Mouse (Mus musculus) testis, adult 2 months (tissue): ENCODE data around the gene Hoxd12. TPM values are rescaled to one million over a fixed set of nuclear protein-coding genes. Genes with fewer than 3 reads are reported as not detected.

ENCODE experiments used
- H3K27ac ChIP-seq: fragments of 200-500 bp; 2 replicates; pipeline ENCODE4 v1.5.1; 2012; ENCODE audit warnings: low read depth, low read length; ENCODE audit not compliant: control insufficient read depth, insufficient read depth
- H3K27me3 ChIP-seq: fragments of 200-500 bp; 2 replicates; pipeline ENCODE4 v1.6.1; 2012; ENCODE audit warnings: mild to moderate bottlenecking, low read length, moderate library complexity; ENCODE audit not compliant: control insufficient read depth, insufficient read depth
- H3K36me3 ChIP-seq: fragments of 200-500 bp; 2 replicates; pipeline ENCODE4 v1.6.1; 2012; ENCODE audit warnings: mild to moderate bottlenecking, low read length; ENCODE audit not compliant: control insufficient read depth, insufficient read depth
- H3K4me1 ChIP-seq: fragments of 200-500 bp; 2 replicates; pipeline ENCODE4 v1.6.1; 2012; ENCODE audit warnings: low read length; ENCODE audit not compliant: control insufficient read depth, insufficient read depth
- H3K4me3 ChIP-seq: fragments of 200-500 bp; 2 replicates; pipeline ENCODE4 v1.5.1; 2012; ENCODE audit warnings: low read depth, mild to moderate bottlenecking, low read length, moderate library complexity, mixed read lengths; ENCODE audit not compliant: control insufficient read depth
- CTCF ChIP-seq: fragments of 200-500 bp; IDR thresholded peaks from 2 replicates; pipeline ENCODE4 v1.5.1; 2012; ENCODE audit warnings: low read depth, mild to moderate bottlenecking, inconsistent platforms, low read length, moderate library complexity; ENCODE audit not compliant: control insufficient read depth, insufficient read depth, insufficient replicate concordance
- POLR2A ChIP-seq: fragments of 200-500 bp; IDR thresholded peaks from 2 replicates; pipeline ENCODE4 v1.6.1; 2012; ENCODE audit warnings: low read depth, mild to moderate bottlenecking, inconsistent platforms, low read length, moderate library complexity; ENCODE audit not compliant: control insufficient read depth
- polyA plus RNA-seq: library from polyadenylated mRNA; depleted of rRNA; stranded (reverse); fragments of >200 nt; gene quantifications from 2 replicates; pipeline ENCODE4 v1.2.3, GENCODE M21; 2012

The Hoxd12 gene
- polyA plus RNA-seq, 1 experiment: not detected

- no peak overlapping the region for H3K4me3 ChIP-seq
- H3K4me1 ChIP-seq: peaks cover 18% of the 10 kb centered on the region
- H3K36me3 ChIP-seq: no peaks in the 10 kb centered on the region
- TF ChIP-seq POLR2A: no peak
- TF ChIP-seq CTCF: no peak
- peaks cover 14% of the 10 kb centered on the region for H3K27me3 ChIP-seq
- H3K27ac ChIP-seq: no peak overlapping the region
These were observed 4.8 kb downstream of the Hoxd12 start for GRCm38 (mm10) chr2:74679596-74679971.

- TF ChIP-seq CTCF: no peak
- TF ChIP-seq POLR2A: no peak
- Histone ChIP-seq H3K4me3 (no peak overlapping the region), H3K27ac (no peak overlapping the region), H3K36me3 (no peaks in the 10 kb centered on the region), H3K27me3 (peaks cover 14% of the 10 kb centered on the region), H3K4me1 (peaks cover 18% of the 10 kb centered on the region)
These were observed 5.2 kb downstream of the Hoxd12 start for GRCm38 (mm10) chr2:74679980-74680379.

GRCm38 (mm10) chr2:74680561-74681398 is 6.0 kb downstream of the Hoxd12 start:
- Histone ChIP-seq H3K27ac (no peak overlapping the region), H3K27me3 (peaks cover 13% of the 10 kb centered on the region), H3K36me3 (no peaks in the 10 kb centered on the region), H3K4me3 (no peak overlapping the region), H3K4me1 (peaks cover 13% of the 10 kb centered on the region)
- no peak for TF ChIP-seq POLR2A
- no peak for TF ChIP-seq CTCF

- peaks cover 14% of the 10 kb centered on the region for H3K4me1 ChIP-seq
- peak overlapping the region; percentile 45 for H3K4me3 ChIP-seq
- no peaks in the 10 kb centered on the region for H3K36me3 ChIP-seq
- peaks cover 13% of the 10 kb centered on the region for H3K27me3 ChIP-seq
- no peak for TF ChIP-seq CTCF
- no peak for TF ChIP-seq POLR2A
- no peak overlapping the region for H3K27ac ChIP-seq
These were observed 7.0 kb downstream of the Hoxd12 start for GRCm38 (mm10) chr2:74681594-74682531.

- Histone ChIP-seq H3K27ac (no peak overlapping the region), H3K36me3 (no peaks in the 10 kb centered on the region), H3K27me3 (peaks cover 13% of the 10 kb centered on the region), H3K4me1 (peaks cover 15% of the 10 kb centered on the region), H3K4me3 (no peak overlapping the region; the same call in 1 of the 2 replicates)
- no peak for TF ChIP-seq POLR2A
These were observed 8.0 kb downstream of the Hoxd12 start for GRCm38 (mm10) chr2:74682796-74683195.

- Histone ChIP-seq H3K36me3 (no peaks in the 10 kb centered on the region), H3K27me3 (peaks cover 13% of the 10 kb centered on the region), H3K27ac (no peak overlapping the region), H3K4me3 (no peak overlapping the region), H3K4me1 (peaks cover 15% of the 10 kb centered on the region)
- no peak for TF ChIP-seq POLR2A
- no peak for TF ChIP-seq CTCF
These were observed 8.7 kb downstream of the Hoxd12 start for GRCm38 (mm10) chr2:74683471-74683951.

GRCm38 (mm10) chr2:74684106-74684505 is 9.3 kb downstream of the Hoxd12 start:
- TF ChIP-seq CTCF: no peak
- TF ChIP-seq POLR2A: no peak
- H3K4me3 ChIP-seq: no peak overlapping the region
- no peak overlapping the region for H3K27ac ChIP-seq

More at GRCm38 (mm10) chr2:74684106-74684505, 9.3 kb downstream of the Hoxd12 start:
- H3K36me3 ChIP-seq: no peaks in the 10 kb centered on the region
- peaks cover 13% of the 10 kb centered on the region for H3K27me3 ChIP-seq
- H3K4me1 ChIP-seq: peaks cover 15% of the 10 kb centered on the region
